Mouse (Mus musculus) c-Kit-negative CD71-positive TER-119-positive erythroid progenitor cells, embryonic 14.5 days (primary cell): ENCODE data around the gene Lats1.

Experiments
- DNase-seq: peaks from one replicate; pipeline ENCODE4 v3.0.0-alpha.2; 2013; ENCODE audit warnings: low read depth, low spot score

The Lats1 gene

GRCm38 (mm10) chr10:7680731-7681301, at the start of gene Lats1, which contains the start of gene Pcmt1:
Gene Lats1, plus strand, starts transcription at chr10:7681214.
Gene Pcmt1, minus strand, starts transcription at chr10:7681136.
- peak; percentile 49 for DNase-seq

GRCm38 (mm10) chr10:7640366-7640765, 40.6 kb upstream of the Lats1 start:
- DNase-seq = no peak

DNA sequence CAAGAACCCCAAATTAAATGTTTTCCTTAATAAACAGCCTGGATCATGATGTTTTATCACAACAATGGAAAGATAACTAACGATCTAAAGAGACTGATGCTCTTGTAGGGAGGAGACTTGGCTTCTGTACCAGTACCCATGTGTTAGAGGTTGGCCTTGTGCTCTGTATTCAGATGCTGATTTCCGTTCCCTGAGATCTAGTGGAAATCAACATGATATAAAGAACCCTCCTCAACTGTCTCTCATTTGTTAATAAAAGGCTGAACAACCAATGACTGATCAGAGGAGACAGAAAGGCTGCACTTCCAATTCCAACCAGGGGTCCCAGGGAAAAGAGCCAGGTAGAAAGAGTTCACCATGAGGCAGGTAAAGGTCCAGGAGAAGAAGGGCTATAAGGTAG, 35.1 kb upstream of the Lats1 start:
- DNase-seq = no peak

DNA sequence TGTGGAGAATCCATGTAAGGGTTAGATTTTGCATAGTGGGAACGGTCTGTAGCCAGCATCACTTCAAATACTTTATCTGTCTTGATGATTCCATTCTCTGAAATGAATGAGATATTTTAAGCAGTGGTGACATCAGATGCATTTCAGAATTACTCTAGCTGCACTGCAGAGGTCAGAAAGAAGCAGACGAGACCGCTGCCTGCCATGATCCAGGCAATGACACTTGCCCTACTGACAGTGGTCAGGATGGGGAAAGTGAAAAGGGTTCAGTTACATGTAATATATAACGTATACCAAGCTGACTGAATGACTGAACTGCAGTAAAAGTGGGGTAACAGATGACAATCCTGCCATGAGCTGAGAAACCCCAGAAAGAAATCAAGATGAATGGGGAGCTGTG, 32.0 kb upstream of the Lats1 start:
- DNase-seq = no peak

DNA sequence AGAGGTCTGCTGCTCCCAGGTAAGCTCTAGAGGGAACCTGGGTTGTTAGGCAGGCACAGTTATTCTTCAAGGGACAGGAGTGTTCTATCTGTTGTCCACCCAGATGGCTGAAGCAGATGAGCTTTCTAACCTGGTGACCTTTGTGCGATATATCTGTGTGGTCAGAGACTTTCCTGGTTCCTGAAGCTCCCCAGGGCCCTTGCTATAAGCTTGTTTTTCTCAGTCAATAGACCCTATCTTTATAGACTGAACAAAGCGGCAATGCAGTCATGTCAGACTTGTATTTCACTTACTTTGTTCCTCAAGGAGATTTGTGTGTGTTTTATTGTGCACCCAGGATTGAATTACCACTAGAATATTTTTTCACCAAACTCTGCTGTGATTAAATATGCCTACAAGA, 30.0 kb upstream of the Lats1 start:
- DNase-seq = no peak

- peak; percentile 55 for DNase-seq
Observed at GRCm38 (mm10) chr10:7662471-7663141, 18.4 kb upstream of the Lats1 start.

DNA sequence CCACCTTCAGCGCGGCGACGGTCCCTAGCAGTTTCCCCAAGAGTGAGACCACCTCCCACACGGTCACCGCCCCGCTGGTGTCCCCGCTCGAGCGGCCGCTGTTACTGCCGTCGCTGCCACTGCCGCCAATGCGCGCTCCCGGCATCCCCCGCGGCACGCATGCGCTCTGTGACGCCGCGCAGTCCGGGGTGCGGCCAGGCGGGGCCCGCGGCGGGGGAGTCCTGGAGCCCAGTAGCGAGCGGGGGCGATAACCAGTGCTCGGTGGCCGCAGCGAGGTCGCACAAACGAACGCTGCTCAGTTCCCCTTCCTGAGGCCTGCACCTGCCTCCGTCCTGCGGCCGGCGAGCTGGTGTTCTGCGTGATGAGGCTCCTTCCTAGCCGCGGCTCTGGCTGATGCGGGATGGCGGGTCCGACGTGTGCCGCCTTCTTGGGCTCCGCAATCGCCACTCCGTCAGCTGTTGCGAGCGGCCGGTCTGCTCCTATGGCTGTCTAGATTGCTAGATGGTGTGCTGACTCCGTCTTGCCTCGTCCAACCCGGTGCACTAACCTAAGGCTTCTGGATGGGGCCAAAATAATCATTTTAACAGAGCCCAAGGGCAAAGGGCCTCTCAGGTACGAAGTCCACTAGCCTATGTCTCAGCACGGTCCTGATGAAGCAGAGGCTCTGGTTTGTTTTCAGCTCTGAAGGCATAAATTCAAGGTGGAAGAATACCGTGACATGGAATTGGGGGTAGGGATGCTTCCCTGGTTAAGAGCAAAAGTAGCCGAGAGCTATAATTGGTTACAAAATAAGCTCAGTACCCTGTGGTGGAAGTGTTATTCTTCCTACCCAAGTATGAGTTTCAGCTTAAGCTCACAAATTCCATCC, 17.6 kb upstream of the Lats1 start:
- DNase-seq = peak; percentile 84

DNA sequence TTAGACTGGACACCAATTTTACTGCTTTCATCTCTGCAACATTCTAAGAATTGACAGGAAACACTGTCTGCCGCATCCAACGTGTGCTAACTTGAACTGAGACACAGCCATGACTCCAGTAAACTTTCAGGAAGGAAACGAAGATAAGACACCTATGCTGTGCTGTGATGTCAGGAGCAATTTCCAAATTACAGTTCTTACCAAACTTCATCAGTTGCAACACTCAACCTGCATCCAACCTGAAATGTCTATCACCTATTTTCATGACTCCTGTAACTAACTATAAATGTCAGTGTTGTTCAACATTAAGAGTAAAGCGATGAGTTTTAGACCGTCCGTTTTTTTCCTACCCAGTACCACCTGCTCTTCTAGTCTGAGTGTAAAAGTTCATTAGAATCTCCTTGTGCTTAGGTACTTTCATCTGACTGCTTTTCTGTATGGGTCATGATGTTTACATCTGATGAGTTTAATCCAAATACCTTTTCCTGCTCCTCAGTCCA, 16.9 kb upstream of the Lats1 start:
- DNase-seq = no peak

DNA sequence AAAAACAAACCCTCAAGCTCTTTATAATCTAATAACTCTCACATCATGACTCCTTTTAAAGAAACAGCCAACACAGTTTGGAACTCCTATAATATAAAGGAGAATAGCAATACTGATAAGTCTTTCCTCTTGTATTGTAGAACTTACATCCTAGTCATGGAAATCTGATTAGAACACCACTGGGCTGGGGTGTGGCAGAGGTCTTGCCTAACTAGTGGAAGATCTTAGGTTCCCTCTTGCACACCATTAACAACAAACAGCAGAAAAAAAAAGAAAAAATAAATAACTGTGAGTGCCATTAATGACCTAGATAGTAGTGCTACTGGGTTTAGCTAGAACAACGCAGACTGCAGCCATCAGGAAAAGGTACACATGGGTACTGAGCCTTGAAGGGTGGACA, 16.1 kb upstream of the Lats1 start:
- DNase-seq = no peak

- peak; percentile 85 for DNase-seq
Observed at GRCm38 (mm10) chr10:7667342-7667802, 13.6 kb upstream of the Lats1 start, which contains the start of gene Nup43. Gene Nup43, plus strand, starts transcription at chr10:7667503.

DNA sequence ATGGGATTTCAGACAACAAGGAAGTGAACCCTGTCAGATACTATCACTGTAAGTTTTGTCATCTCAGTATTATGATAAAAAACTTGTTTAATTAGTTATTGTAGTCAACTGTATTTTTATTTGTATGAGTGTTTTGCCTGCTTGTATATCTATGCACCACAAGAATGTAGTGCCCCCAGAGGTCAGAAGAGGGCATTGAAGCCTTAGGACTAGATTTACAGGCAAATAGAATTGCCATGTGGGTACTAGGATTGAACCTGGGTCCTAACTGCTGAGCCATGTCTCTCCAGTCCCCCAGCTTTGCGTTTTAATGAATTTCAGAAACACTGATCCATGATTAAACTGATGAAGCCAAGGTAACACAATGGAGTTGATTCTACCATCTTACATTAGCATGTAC, 7.3 kb upstream of the Lats1 start:
- DNase-seq = no peak

GRCm38 (mm10) chr10:7681343-7682025, 470 bp downstream of the Lats1 start:
- DNase-seq = peak; percentile 44

DNA sequence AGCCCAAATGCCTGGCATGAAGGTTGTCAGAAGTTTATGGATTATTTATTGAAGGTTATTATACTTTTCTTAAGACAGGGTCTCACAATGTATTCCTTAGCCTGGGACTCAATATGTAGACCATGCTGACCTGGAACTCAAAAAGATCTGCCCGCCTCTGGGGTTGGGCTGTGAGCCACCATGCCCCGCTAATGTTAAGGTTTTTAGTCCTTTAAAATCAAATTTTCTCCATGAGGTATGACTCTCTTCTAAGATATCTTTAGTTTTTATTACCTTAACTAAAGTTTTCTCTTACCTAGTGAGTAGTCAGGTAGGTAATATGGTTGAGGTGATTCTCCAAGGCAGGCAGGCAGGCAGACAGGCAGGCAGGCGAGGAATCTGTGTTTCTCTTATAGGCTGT, 1.2 kb downstream of the Lats1 start:
- DNase-seq = no peak

GRCm38 (mm10) chr10:7686902-7687301, 5.9 kb downstream of the Lats1 start:
- no peak for DNase-seq

GRCm38 (mm10) chr10:7695286-7695685, 14.3 kb downstream of the Lats1 start:
- no peak for DNase-seq

DNA sequence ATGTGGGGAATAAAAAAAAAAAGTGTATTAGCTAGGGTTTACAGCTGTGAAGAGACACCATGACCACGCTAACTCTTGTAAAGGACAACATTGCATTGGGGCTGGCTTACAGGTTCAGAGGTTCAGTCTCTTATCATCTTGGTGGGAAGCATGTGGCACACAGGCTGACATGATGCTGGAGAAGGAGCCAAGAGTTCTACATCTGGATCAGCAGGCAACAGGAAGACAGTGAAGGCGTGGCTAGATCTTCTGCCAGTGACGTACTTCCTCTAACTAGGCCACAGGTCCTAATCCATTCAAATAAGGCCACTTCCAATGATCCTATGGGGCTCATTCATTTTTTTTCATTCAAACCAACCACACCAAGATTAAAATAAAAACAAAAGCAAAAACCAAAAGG, 19.1 kb downstream of the Lats1 start:
- DNase-seq = no peak

GRCm38 (mm10) chr10:7702586-7702985, 21.6 kb downstream of the Lats1 start:
- DNase-seq = no peak

- DNase-seq = no peak
Observed at GRCm38 (mm10) chr10:7710121-7710520, 29.1 kb downstream of the Lats1 start.

- DNase-seq = no peak
Observed at GRCm38 (mm10) chr10:7712506-7712905, 31.5 kb downstream of the Lats1 start.

DNA sequence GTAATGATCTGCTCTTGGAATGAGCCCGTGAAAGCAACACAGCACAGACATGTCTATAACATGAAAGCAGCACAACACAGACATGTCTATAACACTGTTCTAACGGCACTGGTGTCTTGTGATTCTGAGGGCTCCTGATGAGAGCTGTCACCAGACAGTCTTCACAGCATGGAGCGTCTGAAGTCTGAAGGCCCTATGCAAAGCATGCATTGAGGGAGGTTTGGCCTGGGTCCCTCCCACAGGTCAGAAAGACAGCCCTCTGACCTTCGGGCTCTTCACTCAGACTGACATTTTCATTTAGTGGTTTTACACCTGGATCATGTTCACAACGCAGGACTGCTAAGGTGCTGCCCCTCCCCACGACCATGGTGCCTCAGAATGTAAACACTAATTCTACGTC, 34.0 kb downstream of the Lats1 start:
- no peak for DNase-seq

DNA sequence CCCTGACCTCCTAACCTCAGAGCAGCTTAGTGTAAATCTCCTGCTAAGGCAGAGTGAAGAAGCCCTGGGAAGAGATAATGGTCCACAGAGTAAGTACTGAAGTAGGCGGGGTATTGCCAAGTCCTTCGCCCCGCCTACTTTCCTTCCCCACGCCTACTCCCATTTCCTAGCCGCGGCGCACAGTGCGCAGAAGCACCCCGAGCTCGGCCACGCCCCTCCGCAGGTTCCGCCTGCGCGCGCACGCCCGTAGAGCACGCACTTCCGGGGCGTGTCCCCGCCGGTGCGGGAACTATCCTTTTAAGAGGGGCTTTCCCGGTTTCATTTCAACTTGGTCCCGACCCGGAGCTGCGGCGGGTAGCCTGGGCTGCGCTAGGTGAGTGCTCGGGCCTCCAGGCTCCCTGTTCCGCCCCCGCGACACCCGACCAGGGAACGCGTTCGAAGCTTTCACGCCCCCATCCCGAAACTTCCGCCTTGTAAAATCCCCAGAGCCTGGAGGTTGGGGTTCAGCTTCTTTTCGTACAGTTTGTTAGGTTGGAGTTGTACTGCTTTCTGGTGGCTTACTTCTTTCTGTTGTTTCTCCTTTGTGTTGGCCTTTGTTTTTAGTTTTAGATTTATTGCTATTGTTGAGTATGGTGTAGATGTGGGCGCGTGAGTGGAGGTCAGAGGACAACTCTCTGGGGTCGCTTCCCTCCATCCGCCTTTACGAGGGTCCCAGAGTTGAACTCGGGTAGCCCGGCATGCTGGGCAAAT, 44.9 kb downstream of the Lats1 start, which contains the start of gene Katna1:
Katna1 (plus strand) TSS at position 250 of the 750 bp plus-strand sequence.
- peak; percentile 94 for DNase-seq
